Mouse (Mus musculus) liver, adult 2 months (tissue): ENCODE data around the gene Lin28a. TPM values are rescaled to one million over a fixed set of nuclear protein-coding genes. Genes with fewer than 3 reads are reported as not detected.
A peak's percentile ranks its signal among the peaks of the same experiment; 100 is the strongest.

ENCODE experiments used
- DNase-seq: peaks from one replicate; pipeline ENCODE4 v3.0.0-alpha.2; 2011; ENCODE audit warnings: low read depth, low spot score; ENCODE audit errors: extremely low read depth
- H3K27ac ChIP-seq: fragments of 200-500 bp; replicated peaks from 2 replicates; pipeline ENCODE4 v1.5.1; 2012; ENCODE audit warnings: low read depth, mild to moderate bottlenecking, control low read depth, inconsistent platforms, low read length; ENCODE audit not compliant: insufficient read depth
- H3K27me3 ChIP-seq: fragments of 200-500 bp; 2 replicates; pipeline ENCODE4 v1.6.1; 2012; ENCODE audit warnings: mild to moderate bottlenecking, moderate library complexity, low read length, inconsistent platforms; ENCODE audit not compliant: control insufficient read depth, insufficient read depth
- H3K36me3 ChIP-seq: fragments of 200-500 bp; 2 replicates; pipeline ENCODE4 v1.6.1; 2012; ENCODE audit warnings: low read length, inconsistent platforms; ENCODE audit not compliant: control insufficient read depth, insufficient read depth
- H3K4me1 ChIP-seq: fragments of 200-500 bp; 2 replicates; pipeline ENCODE4 v1.6.1; 2011; ENCODE audit warnings: low read length; ENCODE audit not compliant: control insufficient read depth, insufficient read depth
- H3K4me3 ChIP-seq: fragments of 200-500 bp; 2 replicates; pipeline ENCODE4 v1.5.1; 2011; ENCODE audit warnings: low read depth, mild to moderate bottlenecking, control low read depth, low read length, moderate library complexity; ENCODE audit not compliant: insufficient read depth
- H3K79me2 ChIP-seq: fragments of 200-500 bp; 2 replicates; pipeline ENCODE4 v1.6.1; 2012; ENCODE audit warnings: inconsistent platforms, mild to moderate bottlenecking, low read length, moderate library complexity; ENCODE audit not compliant: control insufficient read depth, insufficient read depth
- H3K9ac ChIP-seq: fragments of 200-500 bp; 2 replicates; pipeline ENCODE4 v1.6.1; 2012; ENCODE audit warnings: low read depth, mild to moderate bottlenecking, control low read depth, inconsistent platforms, low read length
- CTCF ChIP-seq: fragments of 200-500 bp; IDR thresholded peaks from 2 replicates; pipeline ENCODE4 v1.5.1; 2011; ENCODE audit warnings: low read depth, low read length, control low read depth
- POLR2A ChIP-seq: fragments of 200-500 bp; IDR thresholded peaks from 2 replicates; pipeline ENCODE4 v1.6.1; 2011; ENCODE audit warnings: low read length, control low read depth; ENCODE audit not compliant: insufficient read depth; ENCODE audit errors: extremely low read depth
- WGBS: fragments of 180-500 bp; shearing (Covaris S2); methylation state at CpG from one replicate; pipeline ENCODE4 v1.1.7; 2018; 5-methylcytosine and 5-hydroxymethylcytosine counted together
- polyA plus RNA-seq: library from polyadenylated mRNA; depleted of rRNA; stranded (reverse); fragments of >200 nt; gene quantifications from 2 replicates; pipeline ENCODE4 v1.2.3, GENCODE M21; 2012
- total RNA-seq: library from RNA; depleted of rRNA; stranded (reverse); fragments of >200 nt; gene quantifications from 2 replicates; pipeline ENCODE4 v1.2.3, GENCODE M21; 2014

Gene Lin28a
- total and polyA plus RNA-seq, 2 experiments = not detected

GRCm38 (mm10) chr4:134061166-134061830, 42.7 kb upstream of the Lin28a start:
- Histone ChIP-seq H3K4me1 (no peaks in the 10 kb centered on the region; the same call in 1 of the 2 replicates), H3K9ac (no peak overlapping the region), H3K27me3 (no peaks in the 10 kb centered on the region), H3K4me3 (no peak overlapping the region), H3K36me3 (no peaks in the 10 kb centered on the region), H3K27ac (0 out of 2 replicates have a peak overlapping the region, but pooled peaks have one; percentile 38), H3K79me2 (no peaks in the 10 kb centered on the region)
- peak; percentile 46 for DNase-seq
- 68% methylated on average over 18 of the region's 18 CpGs for WGBS
- TF ChIP-seq CTCF (no peak), POLR2A (no peak)

- no peak within 1 kb of the TSS for H3K9ac ChIP-seq
- TF ChIP-seq POLR2A (no peak), CTCF (no peak)
- no peak within 1 kb of the TSS; the same call in 1 of the 2 replicates for H3K4me3 ChIP-seq
- peak; percentile 12 for DNase-seq
- 51% methylated on average over 28 of the region's 28 CpGs for WGBS
- no peaks in the 10 kb centered on the region for H3K27me3 ChIP-seq
- H3K36me3 ChIP-seq = no peaks in the 10 kb centered on the region
- peak within 1 kb of the TSS; percentile 38; the same call in 1 of the 2 replicates for H3K27ac ChIP-seq
- no peaks in the 10 kb centered on the region for H3K79me2 ChIP-seq
- H3K4me1 ChIP-seq = no peaks in the 10 kb centered on the region; the same call in 1 of the 2 replicates
Measured at GRCm38 (mm10) chr4:134060135-134060865, 41.7 kb upstream of the Lin28a start, which contains the start of gene Crybg2. Crybg2 (plus strand) TSS chr4:134060815.

- 79% methylated on average over 6 of the region's 6 CpGs for WGBS
- H3K27ac ChIP-seq = no peak overlapping the region
- DNase-seq = no peak
- no peak overlapping the region for H3K4me3 ChIP-seq
- no peaks in the 10 kb centered on the region; the same call in 1 of the 2 replicates for H3K4me1 ChIP-seq
- no peaks in the 10 kb centered on the region for H3K27me3 ChIP-seq
- no peaks in the 10 kb centered on the region for H3K36me3 ChIP-seq
- no peaks in the 10 kb centered on the region for H3K79me2 ChIP-seq
- TF ChIP-seq CTCF (no peak), POLR2A (no peak)
- no peak overlapping the region for H3K9ac ChIP-seq
Measured at GRCm38 (mm10) chr4:134058908-134059307, 40.3 kb upstream of the Lin28a start.

- no peak for TF ChIP-seq CTCF
- no peak for TF ChIP-seq POLR2A
Measured at GRCm38 (mm10) chr4:134058166-134058715, 39.6 kb upstream of the Lin28a start.

GRCm38 (mm10) chr4:134053538-134053937, 34.9 kb upstream of the Lin28a start, which contains the start of gene Zfp683:
Zfp683 (plus strand) TSS chr4:134053838.
- no peak within 1 kb of the TSS for H3K9ac ChIP-seq
- WGBS = 85% methylated on average over 3 of the region's 3 CpGs
- no peaks in the 10 kb centered on the region for H3K79me2 ChIP-seq
- H3K4me1 ChIP-seq = no peaks in the 10 kb centered on the region
- H3K4me3 ChIP-seq = no peak within 1 kb of the TSS
- no peaks in the 10 kb centered on the region for H3K27me3 ChIP-seq
- no peak for TF ChIP-seq CTCF
- no peak for TF ChIP-seq POLR2A
- H3K27ac ChIP-seq = no peak within 1 kb of the TSS
- no peak for DNase-seq
- H3K36me3 ChIP-seq = no peaks in the 10 kb centered on the region

More at GRCm38 (mm10) chr4:134058166-134058715, 39.6 kb upstream of the Lin28a start:
- Histone ChIP-seq H3K79me2 (no peaks in the 10 kb centered on the region), H3K4me1 (no peaks in the 10 kb centered on the region; the same call in 1 of the 2 replicates), H3K4me3 (peak overlapping the region; percentile 34; the same call in 1 of the 2 replicates), H3K27me3 (no peaks in the 10 kb centered on the region), H3K9ac (no peak overlapping the region), H3K27ac (no peak overlapping the region), H3K36me3 (no peaks in the 10 kb centered on the region)
- WGBS = 26% methylated on average over 14 of the region's 14 CpGs
- no peak for DNase-seq
